Mouse (Mus musculus): Measurements from ENCODE around the gene Aph1a. TPM values are rescaled to one million over a fixed set of nuclear protein-coding genes. Genes with fewer than 3 reads are reported as not detected.

The Aph1a gene
- polyA plus RNA-seq, 1 experiment from 2014 or later = 34.3 TPM

GRCm38 (mm10) chr3:95903753-95904502, 10.2 kb downstream of the Aph1a start:
- H3K27ac ChIP-seq (ENCODE audit: low read depth, low read length) = no peak overlapping the region; the same call in 1 of the 2 replicates
- DNase-seq (ENCODE audit: low spot score, missing footprints) (peak; percentile 90), ATAC-seq (ENCODE audit: low FRiP score) (peak; percentile 53; the same call in 1 of the 2 replicates)
- no peaks in the 10 kb centered on the region for H3K36me3 ChIP-seq (ENCODE audit: control insufficient read depth, insufficient read depth, low read length)
- H3K27me3 ChIP-seq (ENCODE audit: control insufficient read depth, insufficient read depth, low read length) = peaks cover 2% of the 10 kb centered on the region; the same call in 1 of the 2 replicates
- peak overlapping the region; percentile 56 for H3K4me2 ChIP-seq
- H3K4me3 ChIP-seq (ENCODE audit: low read depth, low read length) = peak overlapping the region; percentile 28
- H3K4me1 ChIP-seq (ENCODE audit: control insufficient read depth, insufficient read depth, low read length) = peaks cover 28% of the 10 kb centered on the region
- H3K9me3 ChIP-seq (ENCODE audit: control insufficient read depth, low read length) = no peaks in the 10 kb centered on the region
- WGBS = 0% methylated on average over 15 of the region's 15 CpGs
- H3K9ac ChIP-seq (ENCODE audit: low read length) = peak overlapping the region; percentile 62

DNA sequence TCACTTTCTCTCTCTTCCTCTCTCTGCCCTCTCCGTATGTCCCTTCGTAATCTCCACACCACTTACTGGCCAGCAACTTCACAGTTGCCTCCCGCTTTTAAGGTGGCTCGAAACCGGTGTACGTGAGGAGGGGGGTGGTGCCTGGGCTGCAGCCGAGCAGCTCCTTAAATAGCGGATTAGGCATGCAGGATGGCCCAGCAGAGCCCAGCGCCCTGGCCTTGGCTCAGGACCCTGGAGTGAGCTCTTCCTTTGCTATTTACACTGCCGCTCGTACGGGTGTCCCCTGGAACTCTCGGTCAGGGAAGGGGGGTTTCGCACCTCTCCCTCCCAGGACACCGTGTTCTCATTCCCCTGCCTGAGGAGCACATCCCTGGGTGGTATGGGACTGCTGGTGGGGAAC, 10.8 kb downstream of the Aph1a start, which contains the start of gene Car14:
Car14 (minus strand) TSS at position 124 of the 400 bp plus-strand sequence.
- H3K4me2 ChIP-seq = peak within 1 kb of the TSS; percentile 56
- peaks cover 2% of the 10 kb centered on the region; the same call in 1 of the 2 replicates for H3K27me3 ChIP-seq (ENCODE audit: control insufficient read depth, insufficient read depth, low read length)
- H3K4me1 ChIP-seq (ENCODE audit: control insufficient read depth, insufficient read depth, low read length) = peaks cover 28% of the 10 kb centered on the region
- H3K4me3 ChIP-seq (ENCODE audit: low read depth, low read length) = peak within 1 kb of the TSS; percentile 28
- 1% methylated on average over 15 of the region's 15 CpGs for WGBS
- ATAC-seq (ENCODE audit: low FRiP score) (peak; percentile 66; the same call in 1 of the 2 replicates), DNase-seq (ENCODE audit: low spot score, missing footprints) (peak; percentile 94)
- H3K9ac ChIP-seq (ENCODE audit: low read length) = peak within 1 kb of the TSS; percentile 62
- H3K27ac ChIP-seq (ENCODE audit: low read depth, low read length) = peak within 1 kb of the TSS; percentile 59
- no peaks in the 10 kb centered on the region for H3K36me3 ChIP-seq (ENCODE audit: control insufficient read depth, insufficient read depth, low read length)
- H3K9me3 ChIP-seq (ENCODE audit: control insufficient read depth, low read length) = no peaks in the 10 kb centered on the region

GRCm38 (mm10) chr3:95905146-95905939, 11.6 kb downstream of the Aph1a start:
- Histone ChIP-seq H3K4me3 (ENCODE audit: low read depth, low read length) (peak overlapping the region; percentile 28), H3K36me3 (ENCODE audit: control insufficient read depth, insufficient read depth, low read length) (no peaks in the 10 kb centered on the region), H3K9me3 (ENCODE audit: control insufficient read depth, low read length) (no peaks in the 10 kb centered on the region), H3K9ac (ENCODE audit: low read length) (peak overlapping the region; percentile 62), H3K4me2 (peak overlapping the region; percentile 56), H3K27me3 (ENCODE audit: control insufficient read depth, insufficient read depth, low read length) (peaks cover 2% of the 10 kb centered on the region; the same call in 1 of the 2 replicates), H3K27ac (ENCODE audit: low read depth, low read length) (peak overlapping the region; percentile 59), H3K4me1 (ENCODE audit: control insufficient read depth, insufficient read depth, low read length) (peaks cover 28% of the 10 kb centered on the region)
- ATAC-seq (ENCODE audit: low FRiP score) (peak; percentile 84), DNase-seq (ENCODE audit: low spot score, missing footprints) (peak; percentile 96)
- WGBS = under 1% methylated on average over 18 of the region's 18 CpGs

- Histone ChIP-seq H3K36me3 (ENCODE audit: control insufficient read depth, insufficient read depth, low read length) (no peaks in the 10 kb centered on the region), H3K9me3 (ENCODE audit: control insufficient read depth, low read length) (no peaks in the 10 kb centered on the region), H3K27ac (ENCODE audit: low read depth, low read length) (0 out of 2 replicates have a peak overlapping the region, but pooled peaks have one; percentile 59), H3K4me1 (ENCODE audit: control insufficient read depth, insufficient read depth, low read length) (peaks cover 28% of the 10 kb centered on the region), H3K4me3 (ENCODE audit: low read depth, low read length) (peak overlapping the region; percentile 28), H3K9ac (ENCODE audit: low read length) (peak overlapping the region; percentile 62), H3K27me3 (ENCODE audit: control insufficient read depth, insufficient read depth, low read length) (peaks cover 2% of the 10 kb centered on the region; the same call in 1 of the 2 replicates), H3K4me2 (peak overlapping the region; percentile 56)
- DNase-seq (ENCODE audit: low spot score, missing footprints) (peak; percentile 94), ATAC-seq (ENCODE audit: low FRiP score) (0 out of 2 replicates have a peak, but pooled peaks have one; percentile 28)
- under 1% methylated on average over 12 of the region's 12 CpGs for WGBS
Observed at GRCm38 (mm10) chr3:95905940-95906492, 12.2 kb downstream of the Aph1a start.

GRCm38 (mm10) chr3:95906860-95907259, 13.1 kb downstream of the Aph1a start:
- ATAC-seq (ENCODE audit: low FRiP score) = no peak
- Histone ChIP-seq H3K4me3 (ENCODE audit: low read depth, low read length) (no peak overlapping the region), H3K9ac (ENCODE audit: low read length) (0 out of 2 replicates have a peak overlapping the region, but pooled peaks have one; percentile 5), H3K36me3 (ENCODE audit: control insufficient read depth, insufficient read depth, low read length) (no peaks in the 10 kb centered on the region), H3K27me3 (ENCODE audit: control insufficient read depth, insufficient read depth, low read length) (peaks cover 2% of the 10 kb centered on the region; the same call in 1 of the 2 replicates), H3K27ac (ENCODE audit: low read depth, low read length) (no peak overlapping the region), H3K4me2 (peak overlapping the region; percentile 56), H3K4me1 (ENCODE audit: control insufficient read depth, insufficient read depth, low read length) (peaks cover 28% of the 10 kb centered on the region), H3K9me3 (ENCODE audit: control insufficient read depth, low read length) (no peaks in the 10 kb centered on the region)
- WGBS = under 1% methylated on average over 12 of the region's 12 CpGs
- DNase-seq (ENCODE audit: low spot score, missing footprints) = peak; percentile 95

GRCm38 (mm10) chr3:95907613-95908012, 13.8 kb downstream of the Aph1a start:
- ATAC-seq (ENCODE audit: low FRiP score) (no peak), DNase-seq (ENCODE audit: low spot score, missing footprints) (no peak)
- H3K27me3 ChIP-seq (ENCODE audit: control insufficient read depth, insufficient read depth, low read length) = peaks cover 2% of the 10 kb centered on the region; the same call in 1 of the 2 replicates
- H3K4me2 ChIP-seq = no peak overlapping the region
- H3K9ac ChIP-seq (ENCODE audit: low read length) = no peak overlapping the region
- no peaks in the 10 kb centered on the region for H3K36me3 ChIP-seq (ENCODE audit: control insufficient read depth, insufficient read depth, low read length)
- WGBS = 52% methylated on average over 4 of the region's 4 CpGs
- no peak overlapping the region for H3K4me3 ChIP-seq (ENCODE audit: low read depth, low read length)
- no peak overlapping the region for H3K27ac ChIP-seq (ENCODE audit: low read depth, low read length)
- H3K9me3 ChIP-seq (ENCODE audit: control insufficient read depth, low read length) = no peaks in the 10 kb centered on the region
- peaks cover 26% of the 10 kb centered on the region for H3K4me1 ChIP-seq (ENCODE audit: control insufficient read depth, insufficient read depth, low read length)

- Histone ChIP-seq H3K4me1 (ENCODE audit: control insufficient read depth, insufficient read depth, low read length) (no peaks in the 10 kb centered on the region), H3K27me3 (ENCODE audit: control insufficient read depth, insufficient read depth, low read length) (no peaks in the 10 kb centered on the region), H3K4me3 (ENCODE audit: low read depth, low read length) (no peak overlapping the region), H3K36me3 (ENCODE audit: control insufficient read depth, insufficient read depth, low read length) (no peaks in the 10 kb centered on the region), H3K9me3 (ENCODE audit: control insufficient read depth, low read length) (no peaks in the 10 kb centered on the region), H3K9ac (ENCODE audit: low read length) (no peak overlapping the region), H3K4me2 (no peak overlapping the region), H3K27ac (ENCODE audit: low read depth, low read length) (no peak overlapping the region)
- no peak for ATAC-seq (ENCODE audit: low FRiP score)
- no peak for DNase-seq (ENCODE audit: low spot score, missing footprints)
- 89% methylated on average over 4 of the region's 4 CpGs for WGBS
Observed at GRCm38 (mm10) chr3:95914706-95915105, 20.9 kb downstream of the Aph1a start.

DNA sequence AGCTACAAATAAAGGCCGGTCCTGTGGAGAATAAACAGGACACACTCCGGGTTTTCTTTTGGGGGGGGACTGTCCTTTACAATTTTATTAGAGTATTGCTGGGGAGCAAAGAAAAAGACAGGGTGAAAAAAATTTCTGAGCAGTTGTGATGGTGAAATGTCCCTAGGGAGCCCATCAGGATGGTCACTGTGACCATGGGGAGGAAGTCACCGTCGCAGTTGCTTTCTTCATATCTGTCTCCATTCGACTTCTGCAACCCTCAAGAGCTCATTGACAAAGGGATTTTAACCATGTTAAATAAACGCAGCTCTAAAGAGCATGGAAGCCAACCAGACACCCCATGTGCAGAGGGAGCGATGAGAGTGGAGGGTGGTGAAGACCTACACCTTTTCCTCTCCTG, 23.0 kb downstream of the Aph1a start:
- Histone ChIP-seq H3K9me3 (ENCODE audit: control insufficient read depth, low read length) (no peaks in the 10 kb centered on the region), H3K4me3 (ENCODE audit: low read depth, low read length) (no peak overlapping the region), H3K4me1 (ENCODE audit: control insufficient read depth, insufficient read depth, low read length) (no peaks in the 10 kb centered on the region), H3K9ac (ENCODE audit: low read length) (no peak overlapping the region), H3K36me3 (ENCODE audit: control insufficient read depth, insufficient read depth, low read length) (no peaks in the 10 kb centered on the region), H3K27ac (ENCODE audit: low read depth, low read length) (no peak overlapping the region), H3K27me3 (ENCODE audit: control insufficient read depth, insufficient read depth, low read length) (no peaks in the 10 kb centered on the region), H3K4me2 (no peak overlapping the region)
- ATAC-seq (ENCODE audit: low FRiP score) (no peak), DNase-seq (ENCODE audit: low spot score, missing footprints) (no peak)
- 88% methylated on average over 7 of the region's 7 CpGs for WGBS

Measured in midbrain, embryonic 11.5 days (tissue).